Mouse (Mus musculus): ENCODE data around the gene Cdc73. TPM values are rescaled to one million over a fixed set of nuclear protein-coding genes. Genes with fewer than 3 reads are reported as not detected.
"Not testable (repeated sequence)": the region's sequence is repeated elsewhere in the genome, so short reads cannot be mapped to it uniquely, and the experiment has no call there.

Gene Cdc73
- 14.6 and 15.0 TPM in 2 replicates for polyA plus RNA-seq (2012; rRNA removed)

DNA sequence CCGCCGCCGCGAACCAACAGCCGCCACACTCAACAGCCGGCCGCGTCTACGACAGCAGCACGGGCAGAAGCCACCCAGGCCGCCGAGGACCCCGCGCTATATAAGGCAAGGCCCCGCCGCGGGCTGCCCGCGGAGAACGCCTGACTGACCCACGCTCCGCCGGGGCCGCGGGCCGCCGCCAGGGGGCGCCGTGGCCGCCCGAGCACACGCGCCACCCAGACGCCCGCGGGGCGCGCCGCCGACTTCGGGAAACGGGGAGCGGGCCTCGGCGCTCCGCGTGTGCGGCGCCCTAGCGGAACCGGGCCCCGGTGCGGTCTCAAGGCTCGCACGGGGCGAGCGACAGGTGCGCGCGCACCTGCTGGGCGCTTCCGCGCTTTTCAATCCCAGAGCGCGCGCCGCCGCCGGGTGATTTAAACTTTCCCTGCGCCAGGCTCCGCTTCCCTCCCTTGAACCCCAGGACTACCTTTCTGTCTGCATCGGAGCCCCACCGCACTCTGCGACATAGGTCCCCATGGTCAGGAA lies at the start of gene Cdc73:
Cdc73 (minus strand) TSS at position 153 of the 522 bp plus-strand sequence.
- peak; percentile 67 to 92 for DNase-seq (ENCODE audit: extremely low spot score in 1 of 2, low spot score in 1 of 2)

DNA sequence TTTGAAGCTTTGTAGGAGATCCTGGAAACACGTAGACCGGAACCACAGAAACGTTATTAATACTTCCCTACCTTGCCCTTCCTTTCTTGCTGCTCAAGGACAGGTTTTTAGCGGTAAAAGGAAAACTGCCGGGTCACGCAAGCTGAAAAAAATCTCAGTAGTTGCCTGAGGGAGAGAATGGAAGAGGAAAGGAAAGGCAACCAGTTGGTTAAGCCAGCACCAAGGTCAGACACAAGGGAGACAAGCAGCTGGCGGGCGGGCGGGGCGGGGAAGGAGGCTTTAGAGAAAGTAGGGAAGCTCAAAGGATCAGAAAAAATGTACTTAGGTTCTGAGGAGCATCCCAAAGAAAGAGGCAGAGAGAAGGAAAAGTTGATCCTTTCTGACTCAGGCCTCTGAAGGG lies 43.2 kb upstream of the Cdc73 start:
- no peak for DNase-seq (ENCODE audit: extremely low spot score in 1 of 2, low spot score in 1 of 2)

DNA sequence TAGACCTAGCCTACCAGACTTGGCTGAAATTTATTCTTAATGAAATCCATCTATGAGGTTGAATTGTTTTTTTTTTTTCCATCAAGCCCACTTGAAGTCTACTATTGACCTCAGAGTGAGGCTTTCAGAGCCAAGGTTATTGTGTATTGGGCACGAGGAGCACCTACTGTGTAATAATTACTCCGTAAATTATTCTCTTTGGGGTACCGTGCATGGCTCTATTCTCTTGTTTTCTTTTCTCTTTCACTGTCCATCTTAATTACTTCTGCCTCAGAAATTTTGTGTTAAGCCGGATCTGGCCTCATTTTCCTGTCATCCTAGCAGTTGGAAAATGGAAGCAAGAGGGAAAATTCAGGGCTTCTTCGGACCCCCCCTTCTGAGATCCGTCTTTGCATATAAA lies 39.5 kb upstream of the Cdc73 start:
- DNase-seq (ENCODE audit: extremely low spot score in 1 of 2, low spot score in 1 of 2) = no peak

DNA sequence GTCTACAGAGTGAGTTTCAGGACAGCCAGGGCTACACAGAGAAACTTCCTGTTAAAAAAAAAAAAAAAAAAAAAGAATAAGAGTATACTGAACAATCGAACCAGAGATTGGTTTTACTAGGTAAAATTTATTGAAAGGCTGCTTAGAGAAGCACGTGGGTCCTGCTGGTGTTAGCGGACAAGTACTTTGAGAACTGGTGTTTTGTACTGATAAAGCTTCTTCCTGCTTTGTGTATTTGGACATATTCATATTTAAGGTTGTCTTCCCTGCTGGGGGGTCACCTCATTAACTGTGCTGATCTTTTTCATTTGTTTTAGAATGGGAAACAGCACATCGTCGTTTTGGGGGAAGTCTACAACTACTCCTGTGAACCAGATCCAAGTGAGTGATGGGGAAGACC lies 38.6 kb upstream of the Cdc73 start:
- DNase-seq (ENCODE audit: extremely low spot score in 1 of 2, low spot score in 1 of 2) = no peak

DNA sequence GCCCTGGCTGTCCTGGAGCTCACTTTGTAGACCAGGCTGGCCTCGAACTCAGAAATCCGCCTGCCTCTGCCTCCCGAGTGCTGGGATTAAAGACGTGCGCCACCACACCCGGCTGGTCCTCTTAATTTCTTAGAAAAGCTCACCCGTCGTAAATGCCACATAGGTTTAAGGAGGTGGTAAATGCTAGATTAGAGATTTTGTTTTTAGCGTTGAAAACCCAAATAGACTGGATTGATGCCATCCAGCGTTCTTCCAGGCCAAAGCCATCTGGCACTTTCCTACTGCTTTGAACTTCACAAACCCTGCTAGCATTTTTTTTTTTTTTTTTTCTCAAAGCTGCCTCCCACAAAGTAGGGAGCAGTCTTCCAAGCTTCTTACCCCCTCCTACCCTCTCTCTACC lies 37.9 kb upstream of the Cdc73 start:
- DNase-seq (ENCODE audit: extremely low spot score in 1 of 2, low spot score in 1 of 2) = peak in 1 of 2 experiments; percentile 60

DNA sequence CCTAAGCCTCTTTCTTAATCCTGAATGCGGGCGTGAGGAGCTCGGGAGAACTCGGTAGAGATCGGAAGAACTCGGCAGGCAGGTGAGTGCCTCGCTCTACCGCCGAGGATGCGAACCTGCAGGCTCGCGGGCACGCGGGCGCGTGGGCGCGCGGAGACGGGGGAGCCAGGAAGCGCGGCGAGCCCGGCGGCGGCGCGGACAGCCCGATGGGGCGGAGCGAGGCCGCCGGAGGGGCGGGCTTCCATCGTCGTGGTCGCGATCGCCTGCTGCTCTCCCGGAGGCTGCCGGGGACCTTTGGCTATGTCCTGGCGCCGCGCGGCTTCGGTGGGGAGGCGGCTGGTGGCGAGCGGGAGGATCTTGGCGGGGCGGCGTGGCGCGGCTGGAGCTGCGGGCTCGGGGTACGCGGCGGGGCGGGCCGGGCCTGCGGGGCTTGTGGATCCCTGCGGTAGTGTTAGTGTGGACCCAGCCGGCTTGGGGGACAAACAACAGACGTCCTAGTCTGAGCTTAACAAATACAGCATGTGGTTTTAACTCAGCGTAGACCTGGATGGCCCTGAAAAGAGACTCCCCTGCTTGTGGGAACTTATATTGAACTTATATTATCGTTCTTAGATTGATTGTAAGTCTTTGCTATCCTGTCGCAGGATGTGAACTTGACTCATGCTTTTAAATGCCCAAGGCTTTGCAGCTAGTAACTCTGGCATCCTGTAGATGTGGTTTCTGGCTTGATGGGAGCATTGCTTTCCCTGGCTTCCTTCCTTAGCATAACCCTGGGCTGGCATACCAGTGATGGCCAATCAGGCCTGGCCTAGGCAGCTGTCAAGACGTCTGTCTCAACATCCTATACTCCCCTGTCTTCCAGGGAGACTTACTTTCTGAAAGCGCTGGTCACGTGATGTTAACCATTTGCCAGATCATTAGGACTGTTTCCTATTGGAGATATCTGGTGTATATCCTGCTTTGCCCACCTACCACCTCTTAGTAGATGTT lies 37.0 kb upstream of the Cdc73 start:
- DNase-seq (ENCODE audit: extremely low spot score in 1 of 2, low spot score in 1 of 2) = peak; percentile 77 to 93

DNA sequence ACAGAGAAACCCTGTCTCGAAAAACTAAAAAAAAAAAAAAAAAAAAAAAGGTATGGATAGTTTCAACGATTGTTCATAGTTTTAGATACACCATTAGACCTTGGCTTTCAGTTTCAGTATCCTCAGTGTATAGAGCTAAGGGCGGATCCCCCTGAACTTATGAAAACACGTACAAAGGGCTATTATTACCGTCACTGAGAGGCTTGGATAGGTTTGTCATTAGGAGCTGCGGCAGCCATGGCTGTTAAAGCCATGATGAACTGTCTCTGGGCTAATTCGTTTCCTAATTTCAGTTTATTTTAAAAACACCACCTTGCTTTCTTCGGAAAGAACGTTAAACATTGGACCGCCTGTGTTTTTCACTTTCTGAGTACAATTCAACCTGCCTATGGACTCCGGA lies 36.1 kb upstream of the Cdc73 start:
- DNase-seq (ENCODE audit: extremely low spot score in 1 of 2, low spot score in 1 of 2) = no peak

DNA sequence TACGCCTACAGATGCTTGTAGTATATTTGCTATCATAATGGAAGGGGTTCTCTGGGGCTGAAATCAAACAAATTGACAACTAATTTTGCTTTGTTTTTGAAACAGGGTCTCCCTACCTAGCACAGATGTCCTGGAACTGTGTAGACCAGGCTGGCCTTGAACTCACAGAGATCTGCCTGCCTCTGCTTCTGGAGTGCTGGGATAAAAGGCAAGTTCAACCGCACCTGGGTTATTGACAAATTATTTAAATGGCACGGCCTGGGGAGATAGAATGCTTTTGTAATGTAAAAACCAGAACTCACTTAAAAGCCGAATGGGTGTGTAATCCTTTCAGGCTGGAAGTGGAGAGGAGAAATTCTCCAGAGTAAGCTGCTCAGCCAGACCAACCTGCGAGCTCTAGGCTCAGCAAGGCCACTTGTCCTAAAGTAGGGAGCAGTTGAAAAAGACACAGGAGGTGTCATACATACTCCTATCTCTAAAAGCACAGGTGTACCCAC lies 31.3 kb upstream of the Cdc73 start:
- DNase-seq (ENCODE audit: extremely low spot score in 1 of 2, low spot score in 1 of 2) = no peak

DNA sequence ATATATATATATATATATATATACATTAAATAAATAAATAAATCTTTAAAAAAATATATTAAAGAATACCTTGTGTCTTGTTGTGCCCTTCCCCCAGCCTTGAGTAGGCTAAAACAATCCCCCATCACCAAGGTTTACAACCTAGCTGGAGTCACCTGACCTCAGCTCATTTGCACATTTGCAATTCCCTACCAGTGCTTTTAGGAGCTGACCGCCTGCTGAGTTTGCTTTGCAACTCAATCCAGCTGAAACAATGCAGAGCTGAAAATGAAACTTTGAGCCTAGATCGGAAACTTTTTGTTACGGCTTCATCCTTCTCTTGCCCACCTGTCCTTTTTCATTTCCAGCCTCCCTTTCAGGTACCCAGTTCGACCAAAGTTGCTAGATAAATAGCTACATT lies 29.0 kb upstream of the Cdc73 start:
- DNase-seq (ENCODE audit: extremely low spot score in 1 of 2, low spot score in 1 of 2) = no peak

DNA sequence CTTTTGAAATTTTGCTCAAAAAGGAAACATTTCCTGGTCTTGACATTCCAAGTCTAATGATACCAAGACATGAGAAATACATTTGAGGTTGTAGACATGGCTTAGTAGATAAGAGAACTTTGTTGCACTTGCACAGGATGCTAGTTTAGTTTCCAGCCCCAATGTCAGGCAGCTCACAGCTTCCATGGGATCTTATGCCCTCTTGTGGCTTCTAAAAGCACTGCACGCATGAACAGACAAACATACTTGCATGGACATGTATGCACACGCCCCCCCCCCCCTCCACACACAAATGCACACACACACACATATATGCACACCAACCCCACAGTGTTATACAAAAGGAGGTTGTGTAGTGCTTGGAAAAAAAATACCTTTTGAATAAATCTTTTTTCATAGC lies 28.2 kb upstream of the Cdc73 start:
- no peak for DNase-seq (ENCODE audit: extremely low spot score in 1 of 2, low spot score in 1 of 2)

DNA sequence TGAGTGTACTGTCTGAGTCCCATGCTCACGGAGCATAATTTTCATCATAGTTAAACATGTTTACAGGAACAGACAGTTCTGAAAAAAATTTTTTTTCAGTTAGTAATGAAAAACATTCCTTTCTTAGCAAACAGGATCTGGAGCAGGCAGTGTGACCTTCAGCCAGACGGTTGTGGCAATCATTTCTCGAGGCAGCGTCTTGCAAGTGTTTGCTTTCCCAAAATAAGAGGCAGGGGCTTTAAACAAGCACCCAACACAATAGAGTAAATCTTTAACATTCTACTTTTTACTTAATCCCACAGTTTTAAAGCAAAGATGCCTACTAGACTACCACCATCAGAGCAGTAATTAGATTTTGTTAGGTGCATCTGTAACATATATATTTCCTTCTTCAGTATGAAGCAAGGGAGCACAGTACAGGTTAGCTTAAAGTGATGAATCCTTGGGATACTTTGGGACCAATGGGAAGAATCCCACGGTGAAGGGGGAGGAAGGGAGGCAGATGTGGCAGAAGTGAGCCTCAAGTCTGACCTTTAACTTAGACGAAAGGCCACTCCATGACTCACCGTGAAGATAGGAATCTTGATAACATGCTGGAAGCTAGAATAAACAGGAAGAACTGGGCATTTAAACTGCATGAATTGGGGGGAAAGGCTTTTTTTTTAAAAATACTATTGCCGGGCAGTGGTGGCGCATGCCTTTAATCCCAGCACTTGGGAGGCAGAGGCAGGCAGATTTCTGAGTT lies 25.2 kb upstream of the Cdc73 start:
- no peak for DNase-seq (ENCODE audit: extremely low spot score in 1 of 2, low spot score in 1 of 2)

DNA sequence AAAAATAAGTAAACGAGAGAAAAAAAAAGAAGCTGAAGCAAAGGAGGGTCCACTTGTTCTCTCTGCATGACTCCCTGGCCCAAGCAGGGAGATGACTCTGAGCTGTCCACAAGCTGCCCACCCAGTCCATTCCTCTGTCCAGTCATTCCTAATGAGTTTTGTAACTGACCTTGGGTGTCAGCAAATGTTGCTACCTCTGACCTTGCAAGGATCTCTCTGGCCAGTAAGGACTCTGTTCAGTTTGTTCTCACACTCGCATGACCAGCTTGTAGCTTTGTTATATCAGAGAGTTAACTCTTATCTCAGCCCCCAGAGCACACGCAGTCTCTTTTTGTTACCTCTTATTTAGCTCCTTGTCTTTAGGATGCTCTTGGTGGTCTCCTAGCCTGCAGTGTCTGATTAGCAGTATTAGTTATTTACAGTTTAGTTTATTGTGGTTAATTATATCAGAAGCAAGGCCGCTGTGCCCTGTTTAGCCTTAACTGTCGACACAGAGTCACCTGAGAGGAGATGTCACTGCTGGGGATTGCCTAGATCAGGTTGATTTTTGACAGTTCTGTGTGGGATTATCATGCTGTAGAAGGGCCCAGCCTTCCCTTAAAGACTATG lies 21.9 kb upstream of the Cdc73 start:
- no peak for DNase-seq (ENCODE audit: extremely low spot score in 1 of 2, low spot score in 1 of 2)

DNA sequence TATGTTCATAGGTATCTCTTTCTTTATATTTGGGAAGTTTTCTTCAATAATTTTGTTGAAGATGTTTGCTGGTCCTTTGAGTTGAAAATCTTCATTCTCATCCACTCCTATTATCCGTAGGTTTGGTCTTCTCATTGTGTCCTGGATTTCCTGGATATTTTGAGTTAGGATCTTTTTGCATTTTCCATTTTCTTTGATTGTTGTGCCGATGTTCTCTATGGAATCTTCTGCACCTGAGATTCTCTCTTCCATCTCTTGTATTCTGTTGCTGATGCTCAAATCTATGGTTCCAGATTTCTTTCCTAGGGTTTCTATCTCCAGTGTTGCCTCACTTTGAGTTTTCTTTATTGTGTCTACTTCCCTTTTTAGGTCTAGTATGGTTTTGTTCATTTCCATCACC lies 13.3 kb upstream of the Cdc73 start, which contains the start of gene Glrx2:
Glrx2 (plus strand) TSS at position 301 of the 400 bp plus-strand sequence.
- not testable (repeated sequence) for DNase-seq (ENCODE audit: extremely low spot score in 1 of 2, low spot score in 1 of 2)

DNA sequence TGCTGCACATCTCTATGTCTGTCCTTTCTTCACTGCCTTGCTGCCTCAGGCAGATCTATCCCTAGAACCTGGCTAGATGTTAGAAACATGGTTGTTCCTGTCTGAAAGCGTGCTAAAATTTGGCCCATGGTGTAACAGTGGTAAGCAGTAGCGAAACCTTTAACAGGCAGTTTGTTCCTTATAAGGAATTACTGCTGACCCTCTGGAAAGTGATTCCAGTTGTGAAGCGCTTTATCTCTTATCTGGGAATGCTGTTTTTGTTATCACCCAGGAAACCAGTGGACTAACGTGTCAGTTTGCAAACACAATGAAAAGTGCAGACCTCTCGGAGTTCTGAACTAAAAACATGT lies 7.9 kb upstream of the Cdc73 start:
- no peak for DNase-seq (ENCODE audit: extremely low spot score in 1 of 2, low spot score in 1 of 2)

DNA sequence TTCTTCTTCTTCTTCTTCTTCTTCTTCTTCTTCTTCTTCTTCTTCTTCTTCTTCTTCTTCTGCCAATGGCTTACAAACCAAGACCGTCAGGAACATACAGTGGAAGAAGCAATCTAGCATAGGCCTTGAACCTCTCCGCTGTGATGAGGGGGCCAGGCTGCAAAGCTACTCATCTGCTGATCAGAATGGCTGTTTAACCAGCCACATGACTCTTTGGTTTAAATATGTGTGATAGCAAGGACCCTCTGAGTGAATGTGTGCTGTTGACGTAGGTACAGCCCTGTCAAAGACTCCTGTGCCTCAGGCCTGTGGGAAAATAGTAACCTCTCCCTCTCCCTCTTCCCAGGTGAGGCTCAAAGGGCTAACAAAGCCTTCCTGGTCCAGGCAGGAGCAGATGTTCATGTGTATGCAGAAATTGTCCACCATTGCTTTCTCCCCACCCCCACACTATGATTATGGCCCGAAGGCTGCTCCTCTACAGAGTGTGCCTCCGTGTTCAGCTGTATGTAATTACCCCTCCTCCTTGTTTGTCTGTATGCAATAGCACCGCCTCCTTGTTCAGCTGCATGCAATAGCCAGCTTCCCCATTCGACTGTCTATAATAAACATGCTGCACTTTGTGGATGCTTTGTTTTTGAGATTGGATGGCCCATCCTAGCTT lies 7.4 kb upstream of the Cdc73 start:
- no peak for DNase-seq (ENCODE audit: extremely low spot score in 1 of 2, low spot score in 1 of 2)

DNA sequence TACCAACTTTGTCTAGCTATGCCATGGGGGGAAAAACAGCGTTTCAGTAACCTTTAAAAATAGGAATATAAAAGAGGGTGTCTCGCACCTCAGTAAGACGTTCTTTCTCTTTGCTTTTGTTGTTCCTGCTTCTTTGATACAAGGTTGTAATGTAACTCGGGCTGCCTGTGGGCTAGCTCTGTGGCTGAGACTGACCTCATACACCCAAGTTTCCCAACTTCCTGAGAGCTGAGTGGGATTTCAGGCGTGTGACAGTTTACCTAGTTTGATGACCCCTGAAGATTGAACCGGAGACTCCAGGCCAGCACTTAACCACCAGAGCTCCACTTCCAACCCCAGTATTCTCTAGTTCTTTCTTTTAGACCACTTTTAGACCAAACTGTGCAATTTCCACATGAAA lies 5.7 kb upstream of the Cdc73 start:
- DNase-seq (ENCODE audit: extremely low spot score in 1 of 2, low spot score in 1 of 2) = no peak

DNA sequence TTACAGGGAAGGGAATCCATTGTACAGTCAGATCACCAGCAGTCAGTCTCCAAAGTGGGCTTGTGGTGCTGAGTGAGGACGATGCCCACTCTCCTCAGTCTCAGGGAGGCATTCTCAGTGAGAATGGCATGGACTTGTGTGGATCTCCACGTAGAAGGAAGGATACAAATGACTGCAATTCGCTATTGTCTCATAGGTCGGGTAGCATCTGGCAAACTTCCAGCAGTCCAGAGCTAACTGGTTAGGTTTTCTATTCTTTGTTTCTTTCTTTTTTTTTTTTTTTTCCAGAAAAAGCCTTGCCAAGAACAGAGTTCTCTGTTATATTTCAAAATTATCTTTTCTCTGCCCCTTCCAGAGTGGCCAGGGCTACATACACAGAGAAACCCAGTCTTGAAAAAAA lies 4.3 kb upstream of the Cdc73 start:
- DNase-seq (ENCODE audit: extremely low spot score in 1 of 2, low spot score in 1 of 2) = no peak

DNA sequence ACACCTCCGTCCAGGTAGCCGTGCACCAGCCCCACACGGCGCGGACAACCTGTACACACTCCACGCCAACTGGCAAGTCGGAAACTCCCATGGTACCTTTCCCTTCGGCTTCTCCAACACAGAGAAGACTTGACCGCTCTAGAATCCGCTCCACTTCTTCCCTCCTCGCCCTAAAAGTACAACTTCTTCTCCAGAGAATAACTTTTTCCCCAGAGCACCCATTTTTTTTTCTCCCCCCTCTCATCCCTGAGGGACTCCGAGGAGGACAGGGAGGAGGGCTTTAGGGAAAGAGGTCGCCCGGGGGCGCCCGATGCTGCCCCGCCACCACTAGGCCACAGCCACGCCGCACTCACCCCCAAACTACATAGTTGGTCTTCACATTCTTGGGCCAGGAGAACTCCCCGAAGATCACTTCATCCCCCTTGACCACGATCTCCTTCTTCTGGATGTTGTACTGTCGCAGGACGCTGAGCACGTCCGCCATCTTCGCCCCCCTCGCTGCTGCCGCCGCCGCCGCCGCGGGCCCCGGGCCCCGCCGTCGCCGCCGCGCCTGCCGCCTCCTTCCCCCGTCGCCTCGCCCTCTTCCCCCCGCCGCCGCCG lies 452 bp downstream of the Cdc73 start:
- peak in 1 of 2 experiments; percentile 37 for DNase-seq (ENCODE audit: extremely low spot score in 1 of 2, low spot score in 1 of 2)

DNA sequence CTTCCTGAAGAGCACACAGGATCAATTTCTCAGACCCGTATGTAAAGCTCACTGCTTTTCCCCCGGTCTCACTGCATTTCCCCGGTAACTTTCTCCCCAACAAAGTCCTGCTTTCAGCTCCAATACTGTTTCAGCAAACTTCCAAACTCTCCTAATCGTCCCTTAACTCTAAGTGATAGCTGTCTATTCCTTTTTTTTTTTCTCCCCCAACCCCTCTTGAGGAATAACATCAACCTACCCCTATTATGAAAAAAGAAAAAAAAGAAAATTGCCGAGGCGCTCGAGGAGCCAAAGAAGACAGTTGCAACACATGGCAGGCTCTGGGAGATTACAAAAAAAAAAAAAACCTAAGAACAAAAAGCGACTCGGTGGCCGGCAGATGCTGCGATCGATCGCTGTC lies 957 bp downstream of the Cdc73 start:
- no peak for DNase-seq (ENCODE audit: extremely low spot score in 1 of 2, low spot score in 1 of 2)

DNA sequence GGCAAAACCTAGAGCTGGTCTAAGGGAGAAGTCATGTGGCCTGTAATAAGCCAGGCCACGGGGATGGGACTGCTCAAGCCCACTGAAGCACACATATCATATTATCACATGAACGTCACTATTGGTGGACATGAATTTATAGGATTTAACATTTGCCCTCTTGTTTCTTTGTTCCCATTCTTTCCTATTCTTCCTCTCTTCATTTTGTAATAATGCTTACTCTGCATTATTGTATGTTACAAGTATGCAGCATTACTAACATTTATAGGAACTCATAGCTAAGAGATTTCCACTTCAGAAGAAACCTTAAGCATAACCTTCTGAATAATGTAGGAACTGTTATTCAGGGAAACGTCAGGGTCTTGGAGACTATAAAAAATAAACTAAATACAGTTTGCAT lies 17.8 kb downstream of the Cdc73 start:
- DNase-seq (ENCODE audit: extremely low spot score in 1 of 2, low spot score in 1 of 2) = no peak
